Mouse (Mus musculus): Measurements from ENCODE around the gene Tor1a. TPM values are rescaled to one million over a fixed set of nuclear protein-coding genes. Genes with fewer than 3 reads are reported as not detected.

Gene Tor1a
- polyA plus RNA-seq, 1 experiment from 2014 or later: 78.8 TPM

- H3K36me3 ChIP-seq: no peaks in the 10 kb centered on the region
- H3K27me3 ChIP-seq (replicated peaks): no peaks in the 10 kb centered on the region
- 75% methylated on average over 3 of the region's 3 CpGs for WGBS
- H3K4me3 ChIP-seq (replicated peaks): no peak overlapping the region
- H3K9ac ChIP-seq: no peak overlapping the region
- no peak overlapping the region for H3K27ac ChIP-seq
- no peak for ATAC-seq
- H3K4me2 ChIP-seq (replicated peaks): no peak overlapping the region
- H3K9me3 ChIP-seq: no peaks in the 10 kb centered on the region
- peaks cover 24% of the 10 kb centered on the region for H3K4me1 ChIP-seq (replicated peaks)
These were observed 52.9 kb downstream of the Tor1a start for GRCm38 (mm10) chr2:30914836-30915235.

- H3K9ac ChIP-seq: no peak overlapping the region
These were observed 54.7 kb downstream of the Tor1a start for GRCm38 (mm10) chr2:30913022-30913421.

DNA sequence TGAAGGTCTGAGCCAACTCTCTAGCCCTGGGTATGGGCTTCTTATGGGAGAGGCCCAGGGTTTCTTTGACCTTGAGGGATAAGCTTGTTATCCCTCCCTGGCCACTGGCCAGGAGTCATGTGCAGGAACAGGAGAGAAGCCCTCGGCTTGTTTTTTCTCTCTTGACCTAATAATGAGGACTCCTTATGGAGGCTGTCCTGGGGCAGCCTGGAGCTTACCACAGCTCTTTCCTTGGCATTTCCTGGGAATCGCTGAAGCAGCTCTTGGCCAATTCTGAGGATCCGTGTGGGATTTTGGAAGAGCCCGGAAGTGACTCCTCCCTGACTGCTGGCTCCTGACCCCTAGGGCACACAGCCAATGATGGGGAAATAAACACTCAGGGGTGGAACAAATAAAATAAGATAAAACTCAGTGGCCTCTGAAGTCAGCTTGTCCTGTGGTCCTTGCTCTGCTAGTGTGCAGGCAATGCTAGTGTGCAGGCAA, 55.4 kb downstream of the Tor1a start:
- Histone ChIP-seq H3K4me1 (replicated peaks) (peaks cover 12% of the 10 kb centered on the region; the same call in 1 of the 2 replicates), H3K27ac (no peak overlapping the region), H3K27me3 (replicated peaks) (no peaks in the 10 kb centered on the region), H3K9ac (no peak overlapping the region), H3K4me2 (replicated peaks) (no peak overlapping the region), H3K4me3 (replicated peaks) (no peak overlapping the region), H3K9me3 (no peaks in the 10 kb centered on the region), H3K36me3 (no peaks in the 10 kb centered on the region)
- WGBS: 44% methylated on average over 4 of the region's 4 CpGs
- ATAC-seq: no peak

More at GRCm38 (mm10) chr2:30913022-30913421, 54.7 kb downstream of the Tor1a start:
- Histone ChIP-seq H3K36me3 (no peaks in the 10 kb centered on the region), H3K4me3 (replicated peaks) (no peak overlapping the region), H3K27ac (no peak overlapping the region), H3K27me3 (replicated peaks) (no peaks in the 10 kb centered on the region), H3K9me3 (no peaks in the 10 kb centered on the region), H3K4me1 (replicated peaks) (peaks cover 12% of the 10 kb centered on the region; the same call in 1 of the 2 replicates), H3K4me2 (replicated peaks) (no peak overlapping the region)
- no peak for ATAC-seq
- 81% methylated on average over 8 of the region's 8 CpGs for WGBS

Other genes starting within 250 kb of the Tor1a start
- 1.1 and 1.8 TPM in 2 replicates for gene 1700001O22Rik, start 164.3 kb downstream of the Tor1a start, polyA plus RNA-seq (2015; fragmentation: Nextera tagmentation; extraction: Ambion mirVana)
- gene Ntmt1, start 160.1 kb downstream of the Tor1a start, polyA plus RNA-seq (2015; fragmentation: Nextera tagmentation; extraction: Ambion mirVana): 84.5 and 85.4 TPM in 2 replicates
- 22.4 and 23.3 TPM in 2 replicates for gene Asb6, start 137.6 kb downstream of the Tor1a start, polyA plus RNA-seq (2015; fragmentation: Nextera tagmentation; extraction: Ambion mirVana)
- gene Prrx2, start 133.0 kb downstream of the Tor1a start, polyA plus RNA-seq (2015; fragmentation: Nextera tagmentation; extraction: Ambion mirVana): 2.5 and 4.3 TPM in 2 replicates
- gene Ptges, start 38.1 kb downstream of the Tor1a start, polyA plus RNA-seq (2015; fragmentation: Nextera tagmentation; extraction: Ambion mirVana): 2.8 and 4.3 TPM in 2 replicates
- gene Tor1b, start 15.0 kb downstream of the Tor1a start, polyA plus RNA-seq (2015; fragmentation: Nextera tagmentation; extraction: Ambion mirVana): 22.4 and 25.4 TPM in 2 replicates
- gene BC005624, start 14.3 kb upstream of the Tor1a start, polyA plus RNA-seq (2015; fragmentation: Nextera tagmentation; extraction: Ambion mirVana): 48.3 and 49.6 TPM in 2 replicates
- 11.9 and 15.2 TPM in 2 replicates for gene Usp20, start 14.3 kb upstream of the Tor1a start, polyA plus RNA-seq (2015; fragmentation: Nextera tagmentation; extraction: Ambion mirVana)
- 22.7 and 27.3 TPM in 2 replicates for gene Fnbp1, start 174.1 kb upstream of the Tor1a start, polyA plus RNA-seq (2015; fragmentation: Nextera tagmentation; extraction: Ambion mirVana)
- 30.0 and 31.1 TPM in 2 replicates for gene Gpr107, start 184.4 kb upstream of the Tor1a start, polyA plus RNA-seq (2015; fragmentation: Nextera tagmentation; extraction: Ambion mirVana)

Measured in intestine, embryonic 15.5 days (tissue).